Mouse (Mus musculus) gastrocnemius, adult 2 months (tissue): ENCODE data around the gene Uvrag. TPM values are rescaled to one million over a fixed set of nuclear protein-coding genes. Genes with fewer than 3 reads are reported as not detected.
"Not testable (repeated sequence)": the region's sequence is repeated elsewhere in the genome, so short reads cannot be mapped to it uniquely, and the experiment has no call there.

Experiments used
- DNase-seq: peaks from one replicate; pipeline ENCODE4 v3.0.0; 2022
- H3K27ac ChIP-seq: fragments of 200-600 bp; 2 replicates; pipeline ENCODE4 v1.8.1; 2022; ENCODE audit warnings: mild to moderate bottlenecking
- H3K4me3 ChIP-seq: fragments of 200-600 bp; 2 replicates; pipeline ENCODE4 v1.8.1; 2022; ENCODE audit warnings: mild to moderate bottlenecking, moderate library complexity
- CTCF ChIP-seq: fragments of 200-600 bp; IDR thresholded peaks from 2 replicates; pipeline ENCODE4 v1.8.1; 2022; ENCODE audit warnings: antibody characterized with exemption, mild to moderate bottlenecking, moderate library complexity
- intact Hi-C: fragments of 180-260 bp; cut with DNase I; formaldehyde crosslinking; loops from one replicate; pipeline ENCODE4 v1.15.1; 2025
- total RNA-seq, 2 experiments: library from RNA; stranded (reverse); gene quantifications; 2 replicates each; pipeline ENCODE4 v1.2.3; 2021

Gene Uvrag
- total RNA-seq, 2 experiments from 2014 or later: 8.6 to 9.2 TPM

DNA sequence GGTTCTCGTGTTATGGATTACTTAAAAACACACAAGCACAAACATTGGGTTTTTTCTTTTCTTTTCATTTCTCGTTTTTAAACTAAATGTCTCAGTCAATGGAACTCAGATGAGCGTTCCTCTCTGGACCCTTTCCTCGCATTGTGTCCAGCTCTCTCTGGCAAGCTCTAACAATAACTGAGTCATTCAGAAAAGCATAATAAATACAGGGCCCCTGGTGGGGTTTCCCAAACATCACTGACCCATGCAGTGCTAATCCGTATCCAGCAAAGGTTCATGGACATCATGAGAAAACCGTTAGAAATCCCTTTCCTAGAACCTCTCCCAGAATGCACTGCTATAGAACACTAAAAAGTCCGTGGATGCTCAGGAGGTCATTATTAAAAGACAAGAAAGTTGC is 156.6 kb downstream of the Uvrag start:
- Histone ChIP-seq H3K27ac (no peak overlapping the region), H3K4me3 (no peak overlapping the region)
- DNase-seq: no peak
- intact Hi-C loops: no loop called here
- no peak for TF ChIP-seq CTCF

DNA sequence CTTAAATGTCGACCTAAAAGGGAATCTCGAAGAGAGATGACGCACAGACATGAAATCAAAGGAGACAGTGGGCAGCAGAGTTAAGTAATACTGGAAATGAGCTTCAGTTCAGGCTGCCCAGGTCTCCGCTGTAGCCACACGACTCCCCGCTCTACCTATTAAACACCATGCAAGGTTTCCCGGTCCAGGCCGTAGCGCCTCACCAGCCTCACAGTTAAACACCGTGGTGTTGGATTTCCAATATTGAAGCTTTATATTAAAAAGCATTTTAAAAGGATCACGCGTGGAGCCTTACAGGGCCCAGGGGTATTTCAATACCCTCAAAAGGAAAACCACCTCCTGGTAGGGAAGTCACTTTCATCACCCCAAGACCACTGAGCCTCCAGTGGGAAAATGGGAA is 157.9 kb downstream of the Uvrag start:
- TF ChIP-seq CTCF: no peak

DNA sequence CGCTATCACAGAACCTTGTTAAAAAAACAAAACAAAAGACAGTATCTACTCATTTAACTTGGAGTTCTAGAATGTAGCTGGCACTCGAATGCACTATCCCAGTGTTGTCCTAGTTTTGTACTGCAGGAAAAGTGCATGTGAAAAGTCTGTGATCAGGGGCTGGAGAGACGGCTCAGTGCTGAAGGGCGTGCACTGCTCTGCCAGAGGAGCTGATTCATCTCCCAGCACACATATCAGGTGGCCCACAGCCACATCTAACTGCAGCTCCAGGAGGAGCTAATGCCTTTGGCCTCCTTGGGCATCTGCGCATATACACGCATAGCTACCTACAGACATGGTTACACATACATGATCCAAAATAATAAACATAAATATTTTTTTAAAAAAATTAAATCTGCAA is 159.5 kb downstream of the Uvrag start:
- no peak for DNase-seq
- intact Hi-C loops: no loop called here
- no peak for TF ChIP-seq CTCF
- Histone ChIP-seq H3K4me3 (no peak overlapping the region), H3K27ac (no peak overlapping the region)

More for the DNA sequence above, 157.9 kb downstream of the Uvrag start:
- DNase-seq: no peak
- Histone ChIP-seq H3K4me3 (no peak overlapping the region), H3K27ac (no peak overlapping the region)
- intact Hi-C loops: no loop called here

DNA sequence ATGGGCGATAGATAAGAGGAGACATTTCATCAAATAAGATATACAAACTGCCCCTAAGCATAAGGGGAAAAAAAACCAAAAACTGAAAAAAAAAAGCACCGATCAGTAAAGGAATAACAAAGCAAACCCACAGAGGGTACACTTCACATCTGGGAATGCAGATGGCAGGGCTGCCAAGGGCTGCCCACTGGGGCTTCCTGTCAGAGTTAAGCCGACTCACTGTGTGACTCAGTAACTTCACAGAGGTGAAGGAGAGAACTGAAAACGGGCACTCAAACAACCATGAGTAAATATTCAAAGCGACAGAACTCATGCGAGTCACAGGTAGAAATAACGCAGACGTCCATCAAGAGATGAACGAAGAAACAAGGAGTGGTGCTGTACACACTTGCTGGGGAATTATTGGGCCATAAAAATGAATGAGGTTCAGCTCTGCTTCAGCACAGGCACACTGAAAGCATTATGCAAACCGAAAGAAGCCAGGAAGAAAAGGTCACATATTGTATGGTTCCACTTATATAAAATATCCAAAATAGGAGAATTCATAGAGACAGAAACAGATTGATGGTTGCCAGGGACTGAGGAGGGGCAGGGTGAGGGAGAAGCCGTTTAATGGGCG is 164.0 kb downstream of the Uvrag start:
- DNase-seq: no peak
- Histone ChIP-seq H3K27ac (no peak overlapping the region), H3K4me3 (no peak overlapping the region)
- no peak for TF ChIP-seq CTCF
- intact Hi-C loops: no loop called here

DNA sequence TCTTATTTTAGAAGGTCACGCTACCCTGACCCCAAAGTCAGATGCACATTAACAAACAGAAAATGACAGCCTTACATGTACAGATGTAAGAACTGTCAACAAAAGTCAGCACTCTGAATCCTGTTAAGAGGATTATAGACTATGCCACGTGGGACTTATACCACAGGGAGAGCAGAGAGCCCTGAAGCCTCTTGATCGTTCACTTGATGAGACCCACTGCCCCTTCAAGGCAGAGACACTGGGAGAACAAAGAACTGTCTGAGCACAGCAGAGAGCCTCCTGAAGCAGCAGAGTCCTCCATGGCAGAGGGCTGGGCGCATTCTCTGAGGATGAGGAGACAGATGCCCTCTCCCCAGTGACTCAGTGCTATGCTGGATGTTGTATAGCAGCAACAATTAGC is 166.4 kb downstream of the Uvrag start:
- Histone ChIP-seq H3K27ac (no peak overlapping the region), H3K4me3 (no peak overlapping the region)
- intact Hi-C loops: no loop called here
- DNase-seq: no peak
- TF ChIP-seq CTCF: no peak

DNA sequence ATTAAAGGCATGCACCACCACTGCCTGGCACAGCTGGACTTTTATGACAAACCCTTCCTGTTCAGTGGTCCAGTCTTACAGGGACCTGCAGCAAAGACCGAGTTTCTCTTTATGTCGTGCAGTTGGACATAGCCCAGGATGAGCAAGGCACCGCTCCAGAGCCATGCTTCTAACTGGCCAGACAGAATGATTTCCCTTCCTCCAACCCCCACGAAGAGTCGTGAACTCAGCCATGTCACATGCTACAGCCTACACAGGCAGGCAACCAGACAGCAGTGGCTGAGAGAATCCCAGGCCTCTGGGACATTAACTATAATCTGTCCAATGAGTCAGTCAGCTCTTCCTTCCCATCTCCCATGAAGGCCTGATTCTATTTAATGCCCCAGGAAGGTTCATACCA is 170.2 kb downstream of the Uvrag start:
- intact Hi-C loops: no loop called here
- DNase-seq: no peak
- Histone ChIP-seq H3K4me3 (no peak overlapping the region), H3K27ac (no peak overlapping the region)
- no peak for TF ChIP-seq CTCF

DNA sequence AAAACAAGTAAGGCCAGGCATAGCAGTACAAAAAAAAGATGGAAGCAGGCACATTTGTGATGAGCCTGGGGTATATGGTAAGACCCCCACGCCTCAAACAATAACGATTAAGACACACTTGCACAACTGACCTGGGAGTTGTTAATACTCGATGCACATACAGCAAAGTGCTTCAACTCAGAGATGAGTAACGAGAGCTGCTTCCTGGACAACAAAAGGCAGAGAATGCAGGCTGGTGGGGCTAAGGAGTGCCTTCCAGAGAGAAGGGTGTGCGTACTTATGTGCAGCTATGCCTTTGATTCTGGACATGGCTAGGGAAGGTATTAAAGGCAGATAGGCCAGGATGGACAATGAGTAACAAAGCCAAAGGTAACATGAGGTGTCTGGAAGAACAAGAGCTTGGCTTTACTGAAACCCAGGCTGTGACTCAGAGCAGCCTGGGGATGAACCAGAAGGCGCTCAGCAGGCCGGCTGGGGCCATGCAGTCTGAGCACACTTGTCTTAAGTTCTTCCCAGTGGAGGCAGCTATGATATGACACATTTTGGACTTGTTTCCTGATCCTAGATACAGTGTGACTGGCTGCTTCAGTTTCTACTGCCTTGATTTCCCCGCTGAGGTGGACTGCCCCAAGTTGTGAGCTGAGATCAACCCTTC is 172.1 kb downstream of the Uvrag start:
- no peak for TF ChIP-seq CTCF
- Histone ChIP-seq H3K27ac (no peak overlapping the region), H3K4me3 (no peak overlapping the region)
- intact Hi-C loops: no loop called here
- DNase-seq: no peak

DNA sequence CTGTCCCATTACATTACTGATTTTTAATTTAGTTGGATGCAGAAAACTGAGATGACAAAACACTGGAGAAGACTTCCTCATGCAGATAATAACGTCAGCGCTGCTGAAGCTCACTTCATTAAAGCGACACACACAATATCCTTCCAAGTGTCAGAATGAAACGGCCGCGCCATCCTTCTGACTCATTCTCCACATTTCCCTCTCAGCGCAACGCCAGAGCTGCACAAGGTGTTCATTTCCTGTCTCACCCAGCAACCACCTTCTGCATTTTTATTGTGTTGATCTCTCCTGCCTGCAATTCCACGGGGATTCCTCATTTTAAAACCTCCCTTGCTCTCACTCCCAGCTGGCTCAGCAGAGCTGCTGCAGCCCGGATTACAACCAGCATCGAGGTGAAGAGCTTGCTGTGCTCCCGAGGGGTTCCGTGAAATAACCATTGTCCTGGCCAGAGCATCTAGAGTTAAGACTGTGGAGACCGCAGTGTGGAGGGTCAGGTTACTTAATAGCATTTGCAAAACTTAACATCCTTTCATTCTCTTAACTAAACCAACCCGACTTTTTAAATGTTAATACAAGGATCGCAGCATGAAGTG is 172.8 kb downstream of the Uvrag start:
- Histone ChIP-seq H3K4me3 (no peak overlapping the region), H3K27ac (no peak overlapping the region)
- intact Hi-C loops: no loop called here
- TF ChIP-seq CTCF: no peak
- no peak for DNase-seq

DNA sequence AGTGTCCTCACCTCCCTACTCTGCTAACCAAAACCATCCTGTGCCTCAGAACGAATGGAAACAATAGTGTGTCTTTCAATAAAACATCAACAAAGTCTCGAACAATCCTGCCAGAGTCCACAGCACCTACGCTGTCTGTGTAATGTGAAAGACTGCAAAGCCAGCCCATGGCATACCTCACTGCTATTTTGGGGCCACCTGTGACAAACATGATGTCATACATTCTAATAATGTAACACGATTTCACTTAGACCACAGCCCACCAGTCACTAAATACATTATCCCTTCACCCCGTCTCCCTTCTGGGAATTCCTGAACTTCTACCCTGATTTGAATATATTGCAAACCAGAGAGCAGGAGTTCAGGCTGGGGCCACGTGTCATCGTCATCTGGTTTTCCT is 173.3 kb downstream of the Uvrag start:
- Histone ChIP-seq H3K4me3 (no peak overlapping the region), H3K27ac (no peak overlapping the region)
- DNase-seq: no peak
- intact Hi-C loops: no loop called here
- TF ChIP-seq CTCF: no peak

DNA sequence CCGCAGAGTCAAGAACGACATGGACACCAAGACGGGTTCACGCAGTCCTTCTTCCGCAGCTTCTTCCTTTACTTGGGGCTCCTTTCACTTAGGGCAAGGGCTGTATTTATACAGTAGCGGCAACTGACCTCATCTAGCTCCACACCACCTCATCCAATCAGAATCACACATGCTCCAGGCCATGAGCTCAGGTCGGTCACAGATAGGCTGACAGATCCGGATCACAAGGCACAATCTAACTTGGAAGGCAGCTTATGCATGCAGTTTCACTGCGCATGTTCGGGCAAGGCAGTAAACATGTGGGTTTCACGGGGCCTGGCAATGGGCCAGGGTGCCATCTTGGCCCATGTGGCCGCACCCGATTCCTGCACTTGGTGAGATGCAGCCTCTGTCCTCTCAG is 177.4 kb downstream of the Uvrag start:
- not testable (repeated sequence) for DNase-seq, H3K4me3 ChIP-seq, H3K27ac ChIP-seq
- intact Hi-C loops: loop anchor here (2.0 kb wide), 1 partner anchor 115 kb away; no protein-coding TSS in a partner anchor

DNA sequence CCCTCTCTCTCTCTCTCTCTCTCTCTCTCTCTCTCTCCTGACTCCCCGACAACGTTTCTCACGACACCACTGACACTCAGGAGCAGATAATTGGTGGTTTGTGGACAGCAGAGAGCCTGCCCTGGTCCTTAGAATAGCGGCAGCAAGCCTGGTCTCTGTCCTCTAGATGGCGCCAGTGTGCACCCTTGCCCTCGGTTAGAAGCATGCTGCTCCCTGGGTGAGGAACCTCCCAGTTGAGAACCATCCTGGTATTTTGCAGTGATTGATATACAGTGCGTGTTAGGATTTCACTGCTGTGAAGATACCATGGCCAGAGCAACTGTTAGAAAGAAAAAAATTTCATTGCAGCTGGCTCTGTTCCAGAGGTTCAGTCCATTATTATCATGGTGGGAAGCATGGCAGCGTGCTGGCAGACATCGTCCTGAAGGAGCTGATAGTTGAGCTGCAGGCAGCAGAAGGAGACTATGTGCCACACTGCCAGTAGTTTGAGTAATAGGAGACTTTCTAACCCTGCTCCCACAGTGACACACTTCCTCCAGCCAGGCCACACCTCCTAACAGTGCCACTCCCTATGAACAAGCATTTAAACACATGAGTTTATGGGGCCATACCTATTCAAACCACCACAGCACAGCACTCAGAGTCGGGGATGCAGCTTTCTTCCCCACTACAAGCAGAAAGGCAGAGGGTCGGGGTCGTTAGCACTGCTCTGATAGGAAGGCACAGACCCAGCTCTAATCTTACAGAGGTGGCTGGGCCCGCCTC is 178.2 kb downstream of the Uvrag start:
- intact Hi-C loops: loop anchor here (2.0 kb wide), 1 partner anchor 116 kb away; no protein-coding TSS in a partner anchor
- H3K27ac ChIP-seq: peak overlapping the region; percentile 38; the same call in 1 of the 2 replicates
- peak; percentile 79 for DNase-seq
- TF ChIP-seq CTCF: peak; percentile 90
- no peak overlapping the region for H3K4me3 ChIP-seq

DNA sequence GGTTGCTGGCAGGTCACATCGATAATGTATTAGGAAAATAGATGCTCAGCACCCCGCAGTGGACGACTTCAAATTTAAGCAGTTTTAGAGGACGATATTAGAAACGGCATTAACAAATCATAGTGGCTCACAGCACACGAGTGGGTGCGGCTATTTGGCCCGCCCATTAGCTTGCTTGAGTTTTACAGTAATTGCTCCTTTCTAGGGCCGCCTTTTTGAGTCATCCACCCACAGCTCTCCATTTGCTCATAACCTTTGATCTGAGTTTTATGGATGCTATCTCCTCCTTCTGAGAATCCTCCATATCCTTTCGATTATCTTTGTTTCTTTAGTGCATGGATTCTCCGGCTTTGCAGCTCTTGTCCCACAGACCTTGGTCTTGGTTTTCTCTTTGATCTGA is 178.9 kb downstream of the Uvrag start:
- intact Hi-C loops: loop anchor here (2.0 kb wide), 1 partner anchor 117 kb away; no protein-coding TSS in a partner anchor
- no peak overlapping the region for H3K4me3 ChIP-seq
- no peak for TF ChIP-seq CTCF
- DNase-seq: no peak
- no peak overlapping the region for H3K27ac ChIP-seq

DNA sequence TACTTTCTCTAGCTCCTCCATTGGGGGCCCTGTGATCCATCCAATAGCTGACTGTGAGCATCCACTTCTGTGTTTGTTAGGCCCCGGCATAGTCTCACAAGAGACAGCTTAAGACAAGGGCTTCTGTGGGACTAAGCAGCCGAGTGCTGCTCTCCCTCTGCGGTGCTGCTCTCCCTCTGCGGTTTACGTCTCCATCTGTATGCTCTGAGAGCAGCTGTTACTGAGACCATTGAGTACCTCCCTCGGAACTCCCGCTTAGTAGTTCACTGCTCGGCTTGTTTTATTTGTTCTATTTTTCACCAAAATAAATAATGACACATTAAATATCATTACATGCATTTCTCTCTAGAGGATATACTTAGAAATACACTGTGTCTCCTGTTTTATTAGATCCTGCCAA is 180.7 kb downstream of the Uvrag start:
- no peak for DNase-seq
- TF ChIP-seq CTCF: no peak
- intact Hi-C loops: no loop called here
- no peak overlapping the region for H3K27ac ChIP-seq
- no peak overlapping the region for H3K4me3 ChIP-seq
